Mouse (Mus musculus) CD4-positive helper T cell, adult 2 months (primary cell): ENCODE measurements around the gene Mlh3.

Source experiments
- DNase-seq: peaks from one replicate; pipeline ENCODE4 v3.0.0-alpha.2; 2012; ENCODE audit warnings: low read depth, missing footprints, low spot score

The Mlh3 gene

DNA sequence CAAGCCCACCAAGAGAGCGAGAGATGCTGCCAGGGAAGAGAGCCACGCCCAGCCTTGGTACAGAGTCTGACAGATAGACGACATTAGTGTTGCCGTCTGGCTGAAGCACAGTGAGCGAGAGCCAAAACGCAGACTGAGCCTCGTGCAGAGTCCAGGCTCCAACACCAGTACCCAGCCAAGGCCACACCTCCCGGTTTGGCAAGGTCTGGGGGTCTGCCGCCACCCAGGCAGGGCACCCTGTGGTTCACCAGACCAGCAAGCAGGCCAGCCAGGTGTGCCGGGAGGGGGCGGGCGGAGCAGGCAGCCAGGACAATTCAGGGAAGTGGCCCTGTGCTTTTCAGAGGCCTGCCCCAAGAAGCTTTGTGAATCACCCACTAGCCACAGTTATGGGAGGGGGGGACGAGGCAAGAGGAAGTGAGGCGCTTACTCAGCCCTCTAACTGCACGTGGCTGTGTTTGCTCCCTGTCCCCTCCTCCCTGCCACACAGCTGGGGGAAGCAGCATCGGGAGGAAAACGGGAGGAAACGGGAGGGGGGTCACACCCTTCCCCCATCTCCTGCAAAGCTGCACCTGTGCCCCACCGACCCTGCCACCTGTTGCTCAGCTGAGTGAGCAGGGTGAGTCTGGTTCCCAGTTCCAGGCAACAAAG, 77.8 kb downstream of the Mlh3 start:
- DNase-seq: no peak

DNA sequence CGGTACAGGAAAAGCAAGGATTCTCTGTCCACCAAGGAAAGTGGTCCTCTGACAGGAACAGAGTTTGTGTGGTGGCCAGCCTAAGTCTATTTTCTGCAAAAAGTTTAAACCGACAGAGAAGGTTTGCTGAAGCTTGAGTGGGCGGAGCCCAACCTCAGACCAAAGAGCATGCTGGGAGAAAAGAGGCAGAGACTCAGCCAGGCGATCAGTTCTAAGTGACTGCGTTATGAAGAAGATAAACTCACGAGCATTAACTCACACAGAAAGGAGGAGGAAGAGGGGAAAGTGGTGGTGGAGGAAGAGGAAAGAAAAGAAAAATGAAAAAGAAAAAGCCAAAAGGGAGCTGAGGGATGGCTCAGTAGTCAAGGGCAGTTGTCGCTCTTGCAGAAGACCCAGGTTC, 80.1 kb downstream of the Mlh3 start:
- DNase-seq: no peak

DNA sequence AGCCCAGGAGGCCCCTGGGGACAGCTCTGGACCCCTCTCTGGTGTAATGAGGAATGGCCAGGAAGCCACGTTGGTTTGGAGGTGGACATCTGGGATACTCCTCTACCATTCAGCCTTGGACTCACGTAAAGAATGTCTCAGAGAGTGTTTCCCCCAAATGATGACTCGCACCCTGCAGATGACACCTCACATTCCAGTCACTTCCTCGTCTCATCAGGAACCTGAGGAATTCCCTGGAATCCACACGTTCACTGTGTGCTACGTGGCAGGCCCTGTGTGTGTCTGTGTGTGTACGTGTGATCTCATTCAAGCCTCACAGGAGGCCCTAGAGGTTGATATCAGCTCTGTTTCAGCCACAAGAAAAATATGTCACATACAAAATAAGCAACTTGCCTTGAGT, 84.0 kb downstream of the Mlh3 start:
- no peak for DNase-seq

DNA sequence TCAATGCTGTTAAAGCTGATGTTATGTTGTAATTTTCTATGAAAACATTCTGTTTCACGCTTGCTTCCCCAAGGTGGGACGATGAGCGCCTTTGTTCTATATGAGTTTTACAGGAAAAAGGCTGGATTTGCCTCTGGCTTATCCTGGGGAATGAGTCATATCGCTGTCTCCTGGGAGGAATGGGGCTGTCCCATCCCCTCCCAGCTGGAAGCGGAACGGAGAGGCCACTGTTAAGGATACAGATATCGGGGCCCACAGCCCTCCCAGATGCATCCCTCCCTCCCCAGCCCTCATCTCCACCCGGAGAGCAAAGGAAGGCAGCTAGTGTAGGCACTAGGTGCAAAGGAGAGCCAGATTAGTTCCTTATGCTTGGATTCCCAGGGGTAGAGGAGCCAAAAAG, 84.6 kb downstream of the Mlh3 start:
- DNase-seq: no peak
